Mouse (Mus musculus) midbrain, embryonic 16.5 days (tissue): Measurements from ENCODE around the gene Coq8b. TPM values are rescaled to one million over a fixed set of nuclear protein-coding genes. Genes with fewer than 3 reads are reported as not detected.

Experiments used
- ATAC-seq: fragments of 200-750 bp; cut with Nextera tagmentation; 2 replicates; pipeline ENCODE4 v1.8.0; 2017; ENCODE audit warnings: moderate TSS enrichment
- H3K27ac ChIP-seq: fragments of 300-500 bp; sonication (generic); 2 replicates; pipeline ENCODE4 v1.5.1; 2014; ENCODE audit warnings: mild to moderate bottlenecking, low read length, mixed read lengths
- H3K27me3 ChIP-seq: fragments of 300-500 bp; sonication (generic); 2 replicates; pipeline ENCODE4 v1.6.1; 2014; ENCODE audit warnings: low read depth, low read length, mixed read lengths; ENCODE audit not compliant: control insufficient read depth, insufficient read depth
- H3K36me3 ChIP-seq: fragments of 300-500 bp; sonication (generic); 2 replicates; pipeline ENCODE4 v1.6.1; 2014; ENCODE audit warnings: mild to moderate bottlenecking, low read length, moderate library complexity, mixed read lengths; ENCODE audit not compliant: control insufficient read depth, insufficient read depth
- H3K4me1 ChIP-seq: fragments of 300-500 bp; sonication (generic); 2 replicates; pipeline ENCODE4 v1.6.1; 2014; ENCODE audit warnings: mild to moderate bottlenecking, low read length, mixed read lengths; ENCODE audit not compliant: control insufficient read depth, insufficient read depth
- H3K4me2 ChIP-seq: fragments of 300-500 bp; sonication (generic); 2 replicates; pipeline ENCODE4 v1.6.1; 2014; ENCODE audit warnings: mild to moderate bottlenecking, low read length, mixed read lengths
- H3K4me3 ChIP-seq: fragments of 300-500 bp; sonication (generic); 2 replicates; pipeline ENCODE4 v1.5.1; 2014; ENCODE audit warnings: low read depth, mild to moderate bottlenecking, low read length, moderate library complexity, mixed read lengths
- H3K9ac ChIP-seq: fragments of 300-500 bp; sonication (generic); 2 replicates; pipeline ENCODE4 v1.6.1; 2014; ENCODE audit warnings: low read depth, low read length, mixed read lengths
- H3K9me3 ChIP-seq: fragments of 300-500 bp; sonication (generic); replicated peaks from 2 replicates; pipeline ENCODE4 v1.6.1; 2014; ENCODE audit warnings: mild to moderate bottlenecking, low read length, mixed read lengths; ENCODE audit not compliant: control insufficient read depth, poor library complexity, severe bottlenecking
- WGBS: fragments of 180-500 bp; shearing (Covaris S2); extraction: QIAGEN DNeasy Blood & Tissue Kit; methylation state at CpG from one replicate; pipeline ENCODE4 v1.1.7; 2014; 5-methylcytosine and 5-hydroxymethylcytosine counted together
- polyA plus RNA-seq: library from polyadenylated mRNA; unstranded; fragments of >200 nt; fragmentation: Nextera tagmentation; extraction: Ambion mirVana; gene quantifications from 2 replicates; pipeline ENCODE4 v1.2.1, GENCODE M21; 2015

Coq8b gene
- polyA plus RNA-seq, 1 experiment from 2014 or later, result 21.1 TPM

GRCm38 (mm10) chr7:27197634-27198033 is 35.2 kb upstream of the Coq8b start:
- WGBS, result 91% methylated on average over 8 of the region's 8 CpGs
- Histone ChIP-seq H3K27ac (no peak overlapping the region), H3K4me1 (peaks cover 27% of the 10 kb centered on the region), H3K4me2 (no peak overlapping the region), H3K9me3 (no peaks in the 10 kb centered on the region), H3K9ac (no peak overlapping the region), H3K27me3 (no peaks in the 10 kb centered on the region), H3K4me3 (no peak overlapping the region), H3K36me3 (peaks cover 10% of the 10 kb centered on the region; the same call in 1 of the 2 replicates)
- no peak for ATAC-seq

DNA sequence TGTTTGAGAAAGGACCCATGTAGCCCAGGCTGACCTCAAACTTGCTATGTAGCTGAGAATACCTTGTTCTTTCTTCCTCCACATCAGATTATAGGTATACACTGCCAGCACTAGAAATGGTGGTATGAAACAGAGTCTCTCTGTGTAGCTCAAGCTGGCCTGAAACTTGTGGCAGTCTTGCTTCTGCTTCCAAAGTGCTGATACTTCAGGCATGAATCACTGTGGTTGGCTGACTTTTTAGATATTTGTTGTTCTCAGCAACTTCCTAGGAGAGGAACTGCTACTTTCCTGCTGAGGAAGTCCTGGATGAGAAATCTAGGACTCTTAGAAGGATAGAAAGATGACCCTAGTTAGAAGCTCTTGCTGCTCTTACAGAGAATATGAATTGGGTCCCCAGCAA is 34.5 kb upstream of the Coq8b start:
- Histone ChIP-seq H3K4me1 (peaks cover 22% of the 10 kb centered on the region), H3K36me3 (peaks cover 7% of the 10 kb centered on the region; the same call in 1 of the 2 replicates), H3K27me3 (no peaks in the 10 kb centered on the region), H3K4me3 (no peak overlapping the region), H3K27ac (no peak overlapping the region), H3K4me2 (no peak overlapping the region), H3K9me3 (no peaks in the 10 kb centered on the region), H3K9ac (no peak overlapping the region)
- no peak for ATAC-seq

GRCm38 (mm10) chr7:27198779-27199178 is 34.0 kb upstream of the Coq8b start:
- no peak overlapping the region for H3K9ac ChIP-seq

GRCm38 (mm10) chr7:27203730-27204449 is 28.9 kb upstream of the Coq8b start:
- no peaks in the 10 kb centered on the region for H3K9me3 ChIP-seq
- no peak overlapping the region for H3K9ac ChIP-seq
- H3K4me3 ChIP-seq, result no peak overlapping the region
- 96% methylated on average over 8 of the region's 8 CpGs for WGBS
- H3K4me1 ChIP-seq, result no peaks in the 10 kb centered on the region
- H3K4me2 ChIP-seq, result no peak overlapping the region
- no peak for ATAC-seq
- no peaks in the 10 kb centered on the region for H3K27me3 ChIP-seq
- H3K27ac ChIP-seq, result no peak overlapping the region
- peaks cover 25% of the 10 kb centered on the region for H3K36me3 ChIP-seq

More at GRCm38 (mm10) chr7:27198779-27199178, 34.0 kb upstream of the Coq8b start:
- Histone ChIP-seq H3K9me3 (no peaks in the 10 kb centered on the region), H3K36me3 (0 out of 2 replicates have a peak, but pooled peaks cover 4% of the 10 kb centered on the region), H3K4me3 (no peak overlapping the region), H3K4me1 (peaks cover 18% of the 10 kb centered on the region), H3K27ac (no peak overlapping the region), H3K4me2 (no peak overlapping the region), H3K27me3 (no peaks in the 10 kb centered on the region)
- WGBS, result 93% methylated on average over 8 of the region's 8 CpGs
- no peak for ATAC-seq

DNA sequence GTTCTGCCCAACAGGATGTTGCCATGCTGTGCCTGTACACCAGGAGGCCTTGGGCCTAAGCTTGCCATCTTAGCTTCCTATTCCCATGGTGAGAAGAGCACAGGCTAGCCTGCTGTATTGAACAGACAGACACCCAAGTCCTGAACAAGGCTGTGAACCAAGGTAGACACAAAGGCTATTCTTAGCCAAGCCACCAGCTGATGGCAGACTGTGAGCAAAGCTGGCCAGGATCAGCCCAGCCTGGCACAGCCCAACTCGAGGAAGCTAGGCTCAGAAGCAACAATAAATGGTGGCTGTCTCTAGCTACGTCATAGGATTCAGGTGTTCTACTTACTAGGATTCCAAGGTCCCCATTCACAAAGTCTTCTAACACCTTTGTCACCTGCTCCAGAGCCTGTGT is 20.2 kb upstream of the Coq8b start:
- H3K4me2 ChIP-seq, result no peak overlapping the region
- H3K27ac ChIP-seq, result no peak overlapping the region
- H3K9ac ChIP-seq, result no peak overlapping the region
- H3K36me3 ChIP-seq, result peaks cover 40% of the 10 kb centered on the region
- 91% methylated on average over 2 of the region's 2 CpGs for WGBS
- H3K4me1 ChIP-seq, result no peaks in the 10 kb centered on the region
- H3K4me3 ChIP-seq, result no peak overlapping the region
- ATAC-seq, result no peak
- no peaks in the 10 kb centered on the region for H3K9me3 ChIP-seq
- H3K27me3 ChIP-seq, result no peaks in the 10 kb centered on the region

DNA sequence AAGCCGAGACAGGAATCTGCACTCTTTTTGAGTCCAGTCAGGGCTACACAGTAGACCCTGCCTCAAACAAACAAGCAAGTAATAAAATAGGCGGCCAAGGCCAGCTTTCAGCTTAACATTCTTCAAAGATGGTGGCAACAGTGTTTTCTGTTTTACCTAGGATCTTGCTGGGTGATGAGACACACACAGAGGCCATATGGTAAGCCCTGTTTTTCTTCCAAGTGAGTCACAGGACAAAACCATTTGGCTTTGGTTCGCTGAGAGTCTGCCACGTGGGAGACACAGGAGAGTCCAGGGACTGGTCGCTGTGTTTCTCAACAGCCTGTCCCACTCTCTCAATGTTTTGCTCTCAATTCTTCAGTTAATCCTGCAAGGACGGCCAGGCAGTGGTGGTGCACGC is 14.2 kb upstream of the Coq8b start:
- peaks cover 5% of the 10 kb centered on the region for H3K4me1 ChIP-seq
- no peaks in the 10 kb centered on the region for H3K9me3 ChIP-seq
- no peak overlapping the region for H3K4me2 ChIP-seq
- H3K27me3 ChIP-seq, result no peaks in the 10 kb centered on the region
- 85% methylated on average over 7 of the region's 7 CpGs for WGBS
- H3K27ac ChIP-seq, result no peak overlapping the region
- no peak overlapping the region for H3K4me3 ChIP-seq
- H3K9ac ChIP-seq, result no peak overlapping the region
- H3K36me3 ChIP-seq, result peaks cover 14% of the 10 kb centered on the region
- no peak for ATAC-seq

DNA sequence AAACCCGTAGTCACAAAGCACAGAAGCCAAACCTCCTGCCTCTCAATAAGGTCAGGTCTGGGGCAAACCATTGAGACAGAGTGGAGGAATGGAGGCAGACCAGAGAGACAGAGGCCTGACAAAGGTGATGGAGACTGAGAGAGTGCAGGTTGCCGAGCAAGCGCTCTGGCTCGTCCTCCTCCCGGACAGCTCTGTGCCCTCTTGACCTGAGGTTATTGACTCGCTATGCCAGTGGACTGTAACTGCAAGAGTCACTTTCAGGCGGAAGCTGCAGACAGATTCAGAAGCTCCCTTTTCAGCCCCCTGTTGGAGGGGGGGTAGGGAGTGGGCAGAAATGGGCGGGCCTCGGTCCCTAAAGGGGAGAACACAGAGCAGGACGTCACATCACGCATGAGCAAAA is 12.9 kb upstream of the Coq8b start:
- 81% methylated on average over 11 of the region's 11 CpGs for WGBS
- ATAC-seq, result no peak

DNA sequence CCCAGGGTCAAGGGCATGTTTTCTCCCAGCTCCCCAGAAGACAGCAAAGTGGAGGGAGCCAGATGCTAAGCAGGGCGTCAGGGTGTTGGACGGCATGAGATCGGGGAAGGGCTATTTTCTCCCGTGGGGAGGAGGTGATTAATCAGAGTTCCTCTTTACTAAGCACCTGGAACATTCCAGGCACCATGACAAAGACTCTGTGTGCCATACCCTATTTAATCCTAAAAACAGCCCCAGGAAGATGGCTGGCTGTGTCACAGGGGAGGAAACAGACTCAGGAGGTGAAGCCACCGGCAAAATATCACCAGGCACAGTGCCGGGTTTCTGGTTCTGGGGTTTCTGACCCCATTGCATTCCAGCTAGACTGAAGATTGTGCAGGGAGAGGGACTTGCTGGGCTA is 10.9 kb upstream of the Coq8b start:
- WGBS, result 90% methylated on average over 6 of the region's 6 CpGs
- H3K27ac ChIP-seq, result no peak overlapping the region
- no peak overlapping the region for H3K9ac ChIP-seq

More for the DNA sequence above, 12.9 kb upstream of the Coq8b start:
- Histone ChIP-seq H3K9me3 (no peaks in the 10 kb centered on the region), H3K27me3 (no peaks in the 10 kb centered on the region), H3K27ac (no peak overlapping the region), H3K9ac (no peak overlapping the region), H3K36me3 (peaks cover 9% of the 10 kb centered on the region; the same call in 1 of the 2 replicates), H3K4me2 (no peak overlapping the region), H3K4me1 (peaks cover 19% of the 10 kb centered on the region), H3K4me3 (no peak overlapping the region)

GRCm38 (mm10) chr7:27222538-27222937 is 10.3 kb upstream of the Coq8b start:
- Histone ChIP-seq H3K4me3 (no peak overlapping the region), H3K9ac (no peak overlapping the region), H3K9me3 (no peaks in the 10 kb centered on the region), H3K27ac (no peak overlapping the region), H3K36me3 (no peaks in the 10 kb centered on the region), H3K4me1 (peaks cover 45% of the 10 kb centered on the region), H3K27me3 (no peaks in the 10 kb centered on the region), H3K4me2 (no peak overlapping the region)
- 88% methylated on average over 1 of the region's 1 CpGs for WGBS
- ATAC-seq, result no peak

More for the DNA sequence above, 10.9 kb upstream of the Coq8b start:
- Histone ChIP-seq H3K9me3 (no peaks in the 10 kb centered on the region), H3K27me3 (no peaks in the 10 kb centered on the region), H3K4me2 (no peak overlapping the region), H3K4me3 (no peak overlapping the region), H3K36me3 (no peaks in the 10 kb centered on the region), H3K4me1 (peaks cover 39% of the 10 kb centered on the region)
- no peak for ATAC-seq
